9 mouse cellular contexts compared by ENCODE assay signal in the genomic region with DNA sequence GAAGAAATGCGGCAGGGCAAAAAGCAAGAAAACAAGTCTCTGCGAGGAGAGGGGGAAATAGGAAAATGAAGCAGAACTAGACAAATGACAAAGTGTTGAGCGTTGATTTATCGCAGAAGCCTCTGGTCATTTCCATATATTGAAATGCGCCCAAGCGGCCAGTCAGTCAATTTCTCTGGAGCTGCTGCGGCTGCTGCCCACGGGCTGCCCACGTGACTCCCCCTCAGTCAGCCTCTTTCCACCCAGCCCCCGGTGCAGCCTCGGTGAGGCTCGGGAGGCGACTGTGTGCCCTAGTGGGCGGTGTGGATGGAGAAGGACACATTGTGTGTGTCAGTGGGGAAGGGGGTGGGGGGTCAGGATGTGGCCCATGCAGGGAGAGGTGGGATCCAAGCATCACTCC. TPM values are rescaled to one million over a fixed set of nuclear protein-coding genes. Genes with fewer than 3 reads are reported as not detected.
A peak's percentile ranks its signal among the peaks of the same experiment; 100 is the strongest.
DNase-seq lines count a peak whose midpoint lies in the region; ATAC-seq and TF ChIP-seq lines count a peak whose summit lies in the region.
"Had no signal": no experiment of that assay in that cellular context is flagged by ENCODE, and none has a peak within 500 bp of the region (broad histone marks: within the 10 kb centered on the region; RNA-seq: fewer than 3 reads in every experiment).

No protein-coding gene starts in this region.

- H3K79me2 ChIP-seq in MEL (ENCODE audit: control insufficient read depth, insufficient read depth, low read length, poor library complexity) = no peaks in the 10 kb centered on the region

- H3K4me3 ChIP-seq in MEL (ENCODE audit: control insufficient read depth in 1 of 2, insufficient read depth in 1 of 2, low read depth in 2 of 2, low read length in 2 of 2) = no peak overlapping the region
- H3K4me3 ChIP-seq in hindbrain, embryonic 10.5 days = peak overlapping the region; percentile 48
- peak overlapping the region; percentile 23 for H3K4me3 ChIP-seq in midbrain, embryonic 11.5 days (ENCODE audit: low read depth, low read length)

- H3K36me3 ChIP-seq in MEL (ENCODE audit: control insufficient read depth in 1 of 2, insufficient read depth in 2 of 2, low read length in 2 of 2) = no peaks in the 10 kb centered on the region
- H3K36me3 ChIP-seq in hindbrain, embryonic 10.5 days = no peaks in the 10 kb centered on the region
- no peaks in the 10 kb centered on the region for H3K36me3 ChIP-seq in midbrain, embryonic 11.5 days (ENCODE audit: control insufficient read depth, insufficient read depth, low read length)

- peak; percentile 44 to 60 for DNase-seq in cerebellum, postnatal 10 days
- no peak for DNase-seq in cerebellum, adult 9-10 months
- DNase-seq in MEL (ENCODE audit: low read depth, low spot score) = no peak
- DNase-seq in hindbrain, embryonic 10.5 days (ENCODE audit: low spot score) = peak; percentile 59
- DNase-seq in midbrain, embryonic 11.5 days (ENCODE audit: low spot score, missing footprints) = peak; percentile 89
- no peak for DNase-seq in layer of hippocampus, postnatal 10 days (ENCODE audit: low spot score in 2 of 2)
- no peak for DNase-seq in adrenal gland, postnatal 10 days
- DNase-seq in layer of hippocampus, adult 18-20 months (ENCODE audit: low spot score in 2 of 2) = no peak

- peak; percentile 84 for ATAC-seq in midbrain, embryonic 11.5 days (ENCODE audit: low FRiP score)

- H3K9me3 ChIP-seq in MEL (replicated peaks; ENCODE audit: insufficient read depth, low read length) = no peaks in the 10 kb centered on the region
- H3K9me3 ChIP-seq in hindbrain, embryonic 10.5 days = no peaks in the 10 kb centered on the region
- H3K9me3 ChIP-seq in midbrain, embryonic 11.5 days (ENCODE audit: control insufficient read depth, low read length) = no peaks in the 10 kb centered on the region

- WGBS in hindbrain, embryonic 10.5 days = 1% methylated on average over 14 of the region's 14 CpGs
- 3% methylated on average over 14 of the region's 14 CpGs for WGBS in midbrain, embryonic 11.5 days

- no peak for TF ChIP-seq RAD21 in MEL (IDR thresholded peaks at IDR 0.05; ENCODE audit: low read depth, low read length)

- H3K4me1 ChIP-seq in MEL (ENCODE audit: control insufficient read depth in 1 of 2, insufficient read depth in 2 of 2, low read length in 2 of 2) = no peaks in the 10 kb centered on the region
- peaks cover 41% of the 10 kb centered on the region for H3K4me1 ChIP-seq in hindbrain, embryonic 10.5 days (replicated peaks)
- H3K4me1 ChIP-seq in midbrain, embryonic 11.5 days (ENCODE audit: control insufficient read depth, insufficient read depth, low read length) = peaks cover 19% of the 10 kb centered on the region

- no peak for TF ChIP-seq EP300 in MEL (IDR thresholded peaks at IDR 0.05; ENCODE audit: low read depth in 1 of 2, low read length in 2 of 2)

- no peak for TF ChIP-seq POLR2A in MEL (IDR thresholded peaks at IDR 0.05; ENCODE audit: control insufficient read depth in 1 of 2, insufficient read depth in 1 of 2, low read depth in 1 of 2, low read length in 2 of 2, poor library complexity in 1 of 2)

- H3K4me2 ChIP-seq in midbrain, embryonic 11.5 days = peak overlapping the region; percentile 62

- peaks cover 8 to 13% of the 10 kb centered on the region in 2 experiments for H3K27me3 ChIP-seq in MEL (ENCODE audit: control insufficient read depth in 1 of 2, insufficient read depth in 2 of 2, low read length in 2 of 2)
- peaks cover 67% of the 10 kb centered on the region for H3K27me3 ChIP-seq in hindbrain, embryonic 10.5 days (ENCODE audit: insufficient read depth, poor library complexity, severe bottlenecking)
- no peaks in the 10 kb centered on the region; the same call in none of the 2 replicates for H3K27me3 ChIP-seq in midbrain, embryonic 11.5 days (ENCODE audit: control insufficient read depth, insufficient read depth, low read length)

- H3K9ac ChIP-seq in MEL (ENCODE audit: control insufficient read depth, low read depth, low read length, poor library complexity, severe bottlenecking) = no peak overlapping the region
- peak overlapping the region; percentile 42 for H3K9ac ChIP-seq in midbrain, embryonic 11.5 days (ENCODE audit: low read length)

- no peak overlapping the region for H3K27ac ChIP-seq in MEL (ENCODE audit: control insufficient read depth, low read depth, low read length)
- H3K27ac ChIP-seq in hindbrain, embryonic 10.5 days = peak overlapping the region; percentile 64; the same call in 1 of the 2 replicates
- no peak overlapping the region for H3K27ac ChIP-seq in midbrain, embryonic 11.5 days (ENCODE audit: low read depth, low read length)

- TF ChIP-seq CTCF in MEL (IDR thresholded peaks at IDR 0.05 in 2 of 3, conservative IDR thresholded peaks at IDR 0.05 in 1 of 3; ENCODE audit: control insufficient read depth in 1 of 3, insufficient read depth in 1 of 3, low read depth in 2 of 3, low read length in 3 of 3, poor library complexity in 1 of 3, severe bottlenecking in 1 of 3) = no peak

TF ChIP-seq in MEL, 35 proteins besides CTCF, POLR2A, EP300 and RAD21:
- peak; percentile 24; the same call in 1 of the 2 replicates for TF ChIP-seq USF1 (IDR thresholded peaks at IDR 0.05; ENCODE audit: low read depth, low read length)
- no peak for TF ChIP-seq BHLHE40 (IDR thresholded peaks at IDR 0.05; ENCODE audit: borderline replicate concordance, low read depth, low read length)
- no peak for TF ChIP-seq MEF2A (IDR thresholded peaks at IDR 0.05; ENCODE audit: extremely low read depth, insufficient replicate concordance, low read depth, low read length, poor library complexity, severe bottlenecking)

RNA-seq across cellular contexts. Expression of a gene that starts 13.0 kb away (rescaled TPM):
- not detected in 2 replicates for total RNA-seq in MEL (2012; rRNA removed)
- not detected for polyA plus RNA-seq in MEL (2012; ENCODE audit: insufficient read depth in 1 of 2, insufficient read length in 2 of 2, low read depth in 1 of 2, low replicate concordance in 2 of 2, missing spikeins in 1 of 2)
- polyA plus RNA-seq in hindbrain, embryonic 10.5 days (2016; fragmentation: Nextera tagmentation; extraction: Ambion mirVana) = not detected in 2 replicates
- polyA plus RNA-seq in midbrain, embryonic 11.5 days (2014; fragmentation: Nextera tagmentation; extraction: Ambion mirVana) = not detected in 2 replicates
- 1 to 10 TPM in 1 of 2 experiments, not detected in 1; 1.2 TPM for total RNA-seq in layer of hippocampus, postnatal 10 days (2021)
- not detected for total RNA-seq in adrenal gland, postnatal 10 days (2021)
- 1 to 10 TPM; 1.0 to 1.5 TPM for total RNA-seq in layer of hippocampus, adult 18-20 months (2021)
- polyA plus RNA-seq: liver, embryonic 16.5 days had no signal

RNA-seq across cellular contexts. Expression of a gene that starts 16.0 kb away (rescaled TPM):
- total RNA-seq in MEL (2012; rRNA removed) = 37.0 and 43.8 TPM in 2 replicates
- polyA plus RNA-seq in MEL (2012; ENCODE audit: insufficient read depth in 1 of 2, insufficient read length in 2 of 2, low read depth in 1 of 2, low replicate concordance in 2 of 2, missing spikeins in 1 of 2) = 100 to 1,000 TPM in 1 of 2 experiments, 10 to 100 TPM in 1; 83.8 to 112 TPM
- 20.7 and 54.9 TPM in 2 replicates for polyA plus RNA-seq in hindbrain, embryonic 10.5 days (2016; fragmentation: Nextera tagmentation; extraction: Ambion mirVana)
- 42.5 and 44.1 TPM in 2 replicates for polyA plus RNA-seq in midbrain, embryonic 11.5 days (2014; fragmentation: Nextera tagmentation; extraction: Ambion mirVana)
- 100 to 1,000 TPM; 159 to 162 TPM for total RNA-seq in layer of hippocampus, postnatal 10 days (2021)
- total RNA-seq in adrenal gland, postnatal 10 days (2021) = 1 to 10 TPM; 3.3 to 4.8 TPM
- total RNA-seq in layer of hippocampus, adult 18-20 months (2021) = 100 to 1,000 TPM in 1 of 2 experiments, 10 to 100 TPM in 1; 98.5 to 108 TPM

Comparison
In these comparisons a context has a peak if more than half of its experiments do, and no peak if none do; other contexts are left out.
1. DNase-seq: peak in cerebellum, postnatal 10 days (2 of 2), hindbrain, embryonic 10.5 days (single experiment) and midbrain, embryonic 11.5 days (single experiment); none in cerebellum, adult 9-10 months (single experiment), MEL (single experiment), layer of hippocampus, postnatal 10 days (0 of 2), adrenal gland, postnatal 10 days (single experiment) and layer of hippocampus, adult 18-20 months (0 of 2).
2. H3K4me3 ChIP-seq: peak in hindbrain, embryonic 10.5 days (single experiment) and midbrain, embryonic 11.5 days (single experiment); none in MEL (0 of 2).